Mouse (Mus musculus): ENCODE measurements at regions not wholly inside any gene's neighbourhood (a gene's known extent, or its start where the extent isn't known, plus 50 kb on each side); places are given as distances from the start of the nearest gene placed in this dataset.

DNA sequence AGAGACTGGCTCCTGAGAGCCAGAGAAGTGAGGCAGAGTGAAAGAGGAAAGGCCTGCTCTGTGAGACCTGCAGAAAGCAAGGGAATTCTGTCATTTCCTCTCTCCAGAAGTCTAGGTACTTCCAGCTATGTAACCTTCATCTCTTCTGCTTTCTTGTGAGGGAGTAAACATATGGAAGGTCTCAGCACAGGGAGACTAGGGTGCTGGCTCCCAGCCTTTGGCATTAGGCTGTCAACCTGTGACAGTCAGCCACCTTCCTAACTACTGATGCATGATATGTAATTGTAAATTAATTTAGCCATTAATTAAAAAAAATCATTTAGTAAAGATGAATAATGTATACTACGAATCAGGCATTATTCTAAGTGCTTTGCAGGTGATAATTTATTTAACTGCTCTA is 819.2 kb downstream of the Gm9195 start:
- TF ChIP-seq UBTF (IDR thresholded peaks at IDR 0.05; ENCODE audit: low read depth, low read length), result no peak
- TF ChIP-seq ZKSCAN1 (IDR thresholded peaks at IDR 0.05; ENCODE audit: borderline replicate concordance, low read depth, low read length), result no peak
- TF ChIP-seq IRF4 (IDR thresholded peaks at IDR 0.05; ENCODE audit: low read depth, low read length), result no peak
- no peak for TF ChIP-seq POLR2A (IDR thresholded peaks at IDR 0.05; ENCODE audit: low read depth, low read length)
- no peak for TF ChIP-seq POLR2AphosphoS2 (IDR thresholded peaks at IDR 0.05; ENCODE audit: low read depth, low read length)
- TF ChIP-seq ETS1 (conservative IDR thresholded peaks at IDR 0.05; ENCODE audit: low read depth, low read length), result no peak
- no peak for TF ChIP-seq BHLHE40 (IDR thresholded peaks at IDR 0.05; ENCODE audit: low read depth, low read length)
- no peak for TF ChIP-seq CHD2 (IDR thresholded peaks at IDR 0.05; ENCODE audit: low read length)
- no peak for TF ChIP-seq CTCF (conservative IDR thresholded peaks at IDR 0.05 in 1 of 2, IDR thresholded peaks at IDR 0.05 in 1 of 2; ENCODE audit: low read depth in 2 of 2, low read length in 2 of 2)
- TF ChIP-seq SMC3 (IDR thresholded peaks at IDR 0.05; ENCODE audit: low read depth, low read length), result no peak
- no peak for TF ChIP-seq SIN3A (IDR thresholded peaks at IDR 0.05; ENCODE audit: low read length)
- no peak for TF ChIP-seq EP300 (IDR thresholded peaks at IDR 0.05; ENCODE audit: low read length)
- Histone ChIP-seq H3K4me2 (ENCODE audit: insufficient read depth, low read depth, poor library complexity, severe bottlenecking) (no peak overlapping the region), H3K9me3 (replicated peaks; ENCODE audit: low read length) (no peaks in the 10 kb centered on the region), H3K36me3 (replicated peaks in 1 of 2; ENCODE audit: control insufficient read depth in 1 of 2, insufficient read depth in 1 of 2, low read length in 1 of 2) (no peaks in the 10 kb centered on the region), H3K9ac (ENCODE audit: insufficient read depth, low read depth) (no peak overlapping the region), H3K4me3 (replicated peaks in 1 of 3; ENCODE audit: low read depth in 2 of 3, low read length in 2 of 3, poor library complexity in 1 of 3) (no peak overlapping the region), H3K4me1 (ENCODE audit: control insufficient read depth in 1 of 2, insufficient read depth in 2 of 2) (no peaks in the 10 kb centered on the region), H3K79me2 (replicated peaks; ENCODE audit: control insufficient read depth, extremely low read depth, insufficient read depth, poor library complexity, severe bottlenecking) (no peaks in the 10 kb centered on the region), H3K27ac (ENCODE audit: insufficient read depth, low read depth) (no peak overlapping the region), H3K27me3 (replicated peaks) (peaks cover 46% of the 10 kb centered on the region)
- DNase-seq (ENCODE audit: extremely low read depth), result no peak
- dilution Hi-C loops (cut with MboI; ENCODE audit: extremely low pct_ligation_motif_present, extremely low pct_unique_long_range_greater_than_20kb, low sequenced_read_pairs), result no loop called here
- in situ Hi-C loops (cut with MboI; ENCODE audit: low pct_ligation_motif_present, low pct_unique_long_range_greater_than_20kb, low sequenced_read_pairs), result loop anchor here (25.0 kb wide), 1 partner anchor 885 kb away; no protein-coding TSS in a partner anchor

DNA sequence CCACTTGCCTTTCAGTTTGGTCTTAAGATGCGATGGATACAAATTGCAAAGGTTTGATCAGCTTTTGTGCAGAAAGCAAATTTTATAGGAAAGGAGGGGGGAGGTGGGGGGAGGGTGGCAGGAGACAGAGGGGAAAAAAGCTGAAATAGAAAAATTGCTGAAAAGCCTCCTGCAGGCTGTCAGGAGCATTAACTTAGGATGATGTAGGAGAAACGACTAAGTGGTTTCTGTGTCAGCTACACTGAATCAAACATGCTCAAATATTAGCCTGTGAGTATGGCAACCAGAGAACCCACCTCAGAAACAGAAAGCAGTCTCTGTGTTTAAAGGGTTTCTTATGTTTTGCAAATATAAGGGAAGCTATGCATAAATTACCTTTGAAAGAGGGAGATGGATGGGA is 819.6 kb downstream of the Gm9195 start:
- Histone ChIP-seq H3K4me1 (ENCODE audit: control insufficient read depth in 1 of 2, insufficient read depth in 2 of 2) (no peaks in the 10 kb centered on the region), H3K27me3 (replicated peaks) (peaks cover 46% of the 10 kb centered on the region), H3K36me3 (replicated peaks in 1 of 2; ENCODE audit: control insufficient read depth in 1 of 2, insufficient read depth in 1 of 2, low read length in 1 of 2) (no peaks in the 10 kb centered on the region), H3K9ac (ENCODE audit: insufficient read depth, low read depth) (no peak overlapping the region), H3K27ac (ENCODE audit: insufficient read depth, low read depth) (no peak overlapping the region), H3K79me2 (replicated peaks; ENCODE audit: control insufficient read depth, extremely low read depth, insufficient read depth, poor library complexity, severe bottlenecking) (no peaks in the 10 kb centered on the region), H3K4me2 (ENCODE audit: insufficient read depth, low read depth, poor library complexity, severe bottlenecking) (no peak overlapping the region), H3K9me3 (replicated peaks; ENCODE audit: low read length) (no peaks in the 10 kb centered on the region), H3K4me3 (replicated peaks in 1 of 3; ENCODE audit: low read depth in 2 of 3, low read length in 2 of 3, poor library complexity in 1 of 3) (no peak overlapping the region)
- dilution Hi-C loops (cut with MboI; ENCODE audit: extremely low pct_ligation_motif_present, extremely low pct_unique_long_range_greater_than_20kb, low sequenced_read_pairs) (no loop called here), in situ Hi-C loops (cut with MboI; ENCODE audit: low pct_ligation_motif_present, low pct_unique_long_range_greater_than_20kb, low sequenced_read_pairs) (loop anchor here (25.0 kb wide), 1 partner anchor 885 kb away; no protein-coding TSS in a partner anchor)
- no peak for TF ChIP-seq ZMIZ1 (IDR thresholded peaks at IDR 0.05; ENCODE audit: low read depth, low read length)
- TF ChIP-seq MAFK (IDR thresholded peaks at IDR 0.05; ENCODE audit: insufficient replicate concordance, low read length), result no peak
- no peak for TF ChIP-seq ZKSCAN1 (IDR thresholded peaks at IDR 0.05; ENCODE audit: borderline replicate concordance, low read depth, low read length)
- no peak for TF ChIP-seq JUN (IDR thresholded peaks at IDR 0.05; ENCODE audit: insufficient read depth, low read depth, low read length)
- TF ChIP-seq POLR2AphosphoS2 (IDR thresholded peaks at IDR 0.05; ENCODE audit: low read depth, low read length), result no peak
- no peak for TF ChIP-seq UBTF (IDR thresholded peaks at IDR 0.05; ENCODE audit: low read depth, low read length)
- no peak for TF ChIP-seq CTCF (conservative IDR thresholded peaks at IDR 0.05 in 1 of 2, IDR thresholded peaks at IDR 0.05 in 1 of 2; ENCODE audit: low read depth in 2 of 2, low read length in 2 of 2)
- no peak for TF ChIP-seq JUND (conservative IDR thresholded peaks at IDR 0.05; ENCODE audit: low read depth, low read length)
- TF ChIP-seq MAX (IDR thresholded peaks at IDR 0.05; ENCODE audit: low read length), result no peak
- no peak for TF ChIP-seq SIN3A (IDR thresholded peaks at IDR 0.05; ENCODE audit: low read length)
- DNase-seq (ENCODE audit: extremely low read depth), result no peak
